Mouse (Mus musculus) kidney, adult 2 months (tissue): ENCODE measurements around the gene Crxos.
A peak's percentile ranks its signal among the peaks of the same experiment; 100 is the strongest.

Experiments used
- CTCF ChIP-seq: fragments of 200-500 bp; conservative IDR thresholded peaks from 2 replicates; pipeline ENCODE4 v1.5.1; 2011; ENCODE audit warnings: low read depth, mild to moderate bottlenecking, control low read depth, low read length, moderate library complexity, mixed read lengths; ENCODE audit not compliant: insufficient read depth, insufficient read length
- POLR2A ChIP-seq: fragments of 200-500 bp; IDR thresholded peaks from one replicate; pipeline ENCODE4 v1.6.1; 2011; ENCODE audit warnings: low read depth, low read length, control low read depth

DNA sequence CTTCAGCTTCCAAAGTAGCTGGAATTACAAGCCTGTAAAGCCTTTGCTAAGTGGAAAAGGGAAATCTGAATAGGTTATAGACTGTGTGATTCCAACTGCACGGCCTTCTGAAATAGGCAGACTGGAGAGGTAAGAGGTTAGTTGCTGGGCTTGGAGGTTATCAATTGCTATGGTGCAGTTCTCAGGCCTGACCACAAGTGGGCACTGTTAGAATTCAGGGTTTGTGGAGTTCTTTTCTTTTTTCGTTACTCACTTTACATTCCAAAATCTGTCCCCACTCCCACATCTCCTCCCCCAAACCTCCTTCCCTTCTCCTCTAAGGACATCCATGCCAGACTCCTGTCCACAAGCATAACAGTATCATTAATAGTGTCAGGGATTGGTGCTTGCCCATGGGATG lies 31.8 kb downstream of the Crxos start:
- TF ChIP-seq POLR2A (no peak), CTCF (peak; percentile 60)
